Mouse (Mus musculus): ENCODE measurements around the gene Kras. TPM values are rescaled to one million over a fixed set of nuclear protein-coding genes. Genes with fewer than 3 reads are reported as not detected.
A peak's percentile ranks its signal among the peaks of the same experiment; 100 is the strongest.

Kras gene
- total and polyA plus RNA-seq, 2 experiments from 2014 or later: 36.0 to 80.2 TPM

GRCm38 (mm10) chr6:145272142-145272937 lies 22.3 kb upstream of the Kras start:
- Histone ChIP-seq H3K4me2 (ENCODE audit: low read depth, low read length, poor library complexity, severe bottlenecking) (no peak overlapping the region), H3K27ac (ENCODE audit: low read depth, low read length) (no peak overlapping the region), H3K4me1 (ENCODE audit: insufficient read depth, low read length) (no peaks in the 10 kb centered on the region), H3K27me3 (ENCODE audit: insufficient read depth, low read length) (no peaks in the 10 kb centered on the region), H3K9ac (replicated peaks; ENCODE audit: low read length, poor library complexity, severe bottlenecking) (no peak overlapping the region), H3K9me3 (ENCODE audit: low read length) (no peaks in the 10 kb centered on the region), H3K4me3 (ENCODE audit: low read depth, low read length) (no peak overlapping the region), H3K36me3 (ENCODE audit: insufficient read depth, low read length) (no peaks in the 10 kb centered on the region)
- DNase-seq (ENCODE audit: low spot score) (no peak), ATAC-seq (ENCODE audit: low FRiP score) (no peak)
- WGBS: 86% methylated on average over 10 of the region's 10 CpGs
- no peak for TF ChIP-seq CTCF (IDR thresholded peaks at IDR 0.05)

GRCm38 (mm10) chr6:145269313-145269845 lies 19.3 kb upstream of the Kras start:
- Histone ChIP-seq H3K4me1 (ENCODE audit: insufficient read depth, low read length) (no peaks in the 10 kb centered on the region), H3K4me3 (ENCODE audit: low read depth, low read length) (no peak overlapping the region), H3K27ac (ENCODE audit: low read depth, low read length) (no peak overlapping the region), H3K9me3 (ENCODE audit: low read length) (no peaks in the 10 kb centered on the region), H3K36me3 (ENCODE audit: insufficient read depth, low read length) (no peaks in the 10 kb centered on the region), H3K27me3 (ENCODE audit: insufficient read depth, low read length) (no peaks in the 10 kb centered on the region), H3K4me2 (ENCODE audit: low read depth, low read length, poor library complexity, severe bottlenecking) (no peak overlapping the region), H3K9ac (replicated peaks; ENCODE audit: low read length, poor library complexity, severe bottlenecking) (no peak overlapping the region)
- 91% methylated on average over 4 of the region's 4 CpGs for WGBS
- DNase-seq (ENCODE audit: low spot score) (no peak), ATAC-seq (ENCODE audit: low FRiP score) (no peak)
- no peak for TF ChIP-seq CTCF (IDR thresholded peaks at IDR 0.05)

- Histone ChIP-seq H3K36me3 (ENCODE audit: insufficient read depth, low read length) (no peaks in the 10 kb centered on the region), H3K4me2 (ENCODE audit: low read depth, low read length, poor library complexity, severe bottlenecking) (no peak overlapping the region), H3K4me3 (ENCODE audit: low read depth, low read length) (no peak overlapping the region), H3K4me1 (ENCODE audit: insufficient read depth, low read length) (no peaks in the 10 kb centered on the region), H3K9ac (replicated peaks; ENCODE audit: low read length, poor library complexity, severe bottlenecking) (no peak overlapping the region), H3K9me3 (ENCODE audit: low read length) (no peaks in the 10 kb centered on the region), H3K27me3 (ENCODE audit: insufficient read depth, low read length) (no peaks in the 10 kb centered on the region), H3K27ac (ENCODE audit: low read depth, low read length) (no peak overlapping the region)
- DNase-seq (ENCODE audit: low spot score) (no peak), ATAC-seq (ENCODE audit: low FRiP score) (no peak)
- TF ChIP-seq CTCF (IDR thresholded peaks at IDR 0.05): no peak
- WGBS: 88% methylated on average over 6 of the region's 6 CpGs
These were observed 17.7 kb upstream of the Kras start for GRCm38 (mm10) chr6:145267692-145268091.

- no peak for ATAC-seq (ENCODE audit: low FRiP score)
- no peak for TF ChIP-seq CTCF (IDR thresholded peaks at IDR 0.05)
These were observed 12.3 kb upstream of the Kras start for GRCm38 (mm10) chr6:145262314-145262713.

GRCm38 (mm10) chr6:145256701-145257073 lies 6.6 kb upstream of the Kras start:
- no peaks in the 10 kb centered on the region for H3K27me3 ChIP-seq (ENCODE audit: insufficient read depth, low read length)
- no peak for ATAC-seq (ENCODE audit: low FRiP score)
- no peak for TF ChIP-seq CTCF (IDR thresholded peaks at IDR 0.05)

More at GRCm38 (mm10) chr6:145262314-145262713, 12.3 kb upstream of the Kras start:
- H3K27me3 ChIP-seq (ENCODE audit: insufficient read depth, low read length): no peaks in the 10 kb centered on the region
- no peaks in the 10 kb centered on the region for H3K9me3 ChIP-seq (ENCODE audit: low read length)
- H3K27ac ChIP-seq (ENCODE audit: low read depth, low read length): no peak overlapping the region
- 78% methylated on average over 7 of the region's 7 CpGs for WGBS
- H3K9ac ChIP-seq (replicated peaks; ENCODE audit: low read length, poor library complexity, severe bottlenecking): no peak overlapping the region
- H3K4me2 ChIP-seq (ENCODE audit: low read depth, low read length, poor library complexity, severe bottlenecking): no peak overlapping the region
- H3K4me1 ChIP-seq (ENCODE audit: insufficient read depth, low read length): no peaks in the 10 kb centered on the region
- no peaks in the 10 kb centered on the region for H3K36me3 ChIP-seq (ENCODE audit: insufficient read depth, low read length)
- no peak overlapping the region for H3K4me3 ChIP-seq (ENCODE audit: low read depth, low read length)
- no peak for DNase-seq (ENCODE audit: low spot score)

GRCm38 (mm10) chr6:145255952-145256700 lies 6.1 kb upstream of the Kras start:
- no peak for ATAC-seq (ENCODE audit: low FRiP score)
- H3K27me3 ChIP-seq (ENCODE audit: insufficient read depth, low read length): no peaks in the 10 kb centered on the region
- no peaks in the 10 kb centered on the region for H3K9me3 ChIP-seq (ENCODE audit: low read length)

More at GRCm38 (mm10) chr6:145256701-145257073, 6.6 kb upstream of the Kras start:
- Histone ChIP-seq H3K4me3 (ENCODE audit: low read depth, low read length) (no peak overlapping the region), H3K27ac (ENCODE audit: low read depth, low read length) (no peak overlapping the region), H3K4me2 (ENCODE audit: low read depth, low read length, poor library complexity, severe bottlenecking) (no peak overlapping the region), H3K9me3 (ENCODE audit: low read length) (no peaks in the 10 kb centered on the region), H3K4me1 (ENCODE audit: insufficient read depth, low read length) (no peaks in the 10 kb centered on the region), H3K9ac (replicated peaks; ENCODE audit: low read length, poor library complexity, severe bottlenecking) (no peak overlapping the region), H3K36me3 (ENCODE audit: insufficient read depth, low read length) (no peaks in the 10 kb centered on the region)
- WGBS: 48% methylated on average over 2 of the region's 2 CpGs
- no peak for DNase-seq (ENCODE audit: low spot score)

More at GRCm38 (mm10) chr6:145255952-145256700, 6.1 kb upstream of the Kras start:
- WGBS: 82% methylated on average over 13 of the region's 13 CpGs
- Histone ChIP-seq H3K27ac (ENCODE audit: low read depth, low read length) (no peak overlapping the region), H3K4me3 (ENCODE audit: low read depth, low read length) (no peak overlapping the region), H3K36me3 (ENCODE audit: insufficient read depth, low read length) (no peaks in the 10 kb centered on the region), H3K4me2 (ENCODE audit: low read depth, low read length, poor library complexity, severe bottlenecking) (no peak overlapping the region), H3K4me1 (ENCODE audit: insufficient read depth, low read length) (no peaks in the 10 kb centered on the region), H3K9ac (replicated peaks; ENCODE audit: low read length, poor library complexity, severe bottlenecking) (no peak overlapping the region)
- DNase-seq (ENCODE audit: low spot score): no peak
- TF ChIP-seq CTCF (IDR thresholded peaks at IDR 0.05): 0 out of 2 replicates have a peak, but pooled peaks have one; percentile 8

Data from midbrain, postnatal 0 days (tissue).